In the genomic region with DNA sequence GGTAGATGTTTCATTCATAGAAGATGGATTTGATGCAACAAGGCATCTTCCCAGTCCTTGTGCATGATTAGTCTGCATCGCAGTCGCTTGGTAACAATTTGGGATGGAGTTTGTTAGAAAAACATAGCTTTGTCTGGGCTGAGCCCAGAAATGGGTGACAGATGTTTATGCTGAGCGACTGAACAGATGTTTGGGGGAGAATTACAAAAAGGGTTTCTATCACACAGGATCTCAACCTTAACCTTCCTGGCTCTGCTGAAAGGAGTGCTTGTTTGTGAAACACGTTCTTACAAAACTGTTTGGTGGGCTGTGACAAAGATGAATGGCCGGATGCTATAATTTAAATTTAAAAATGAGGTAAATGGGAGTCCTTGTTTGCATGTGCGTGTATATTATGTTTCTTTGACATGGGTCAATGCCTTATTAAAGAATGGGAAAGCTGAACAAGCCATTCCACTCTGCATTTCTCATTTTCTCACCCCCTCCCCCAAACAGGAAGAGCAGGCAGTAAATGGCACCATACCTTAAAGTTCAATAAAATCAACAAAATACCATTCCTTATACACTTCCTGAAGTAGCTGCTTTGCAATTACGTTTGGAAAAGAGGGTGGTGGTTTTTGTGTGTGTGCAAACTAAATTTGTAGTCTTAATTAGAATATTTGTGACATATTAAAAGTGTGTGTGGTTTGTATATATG, we compare ENCODE assay signal across 13 mouse cellular contexts. TPM values are rescaled to one million over a fixed set of nuclear protein-coding genes. Genes with fewer than 3 reads are reported as not detected.
A peak's percentile ranks its signal among the peaks of the same experiment; 100 is the strongest.
DNase-seq lines count a peak whose midpoint lies in the region; ATAC-seq lines count a peak whose summit lies in the region.
"Had no signal": no experiment of that assay in that cellular context is flagged by ENCODE, and none has a peak within 500 bp of the region (broad histone marks: within the 10 kb centered on the region; RNA-seq: fewer than 3 reads in every experiment).

No protein-coding gene starts in this region.

- H3K4me3 ChIP-seq in kidney, embryonic 15.5 days (replicated peaks) = no peak overlapping the region
- H3K4me3 ChIP-seq in forebrain, embryonic 16.5 days (replicated peaks; ENCODE audit: low read length) = no peak overlapping the region
- no peak overlapping the region for H3K4me3 ChIP-seq in limb, embryonic 11.5 days (ENCODE audit: low read depth, low read length)
- H3K4me3 ChIP-seq: intestine, embryonic 15.5 days had no signal

- peak; percentile 67 for ATAC-seq in kidney, embryonic 15.5 days (replicated peaks; ENCODE audit: low FRiP score)
- ATAC-seq in forebrain, embryonic 16.5 days = peak; percentile 36; the same call in 1 of the 2 replicates
- peak; percentile 81 for ATAC-seq in limb, embryonic 11.5 days (ENCODE audit: insufficient number of reproducible peaks, low FRiP score, low TSS enrichment, low read depth)
- ATAC-seq: activated CD4-positive, CD25-positive, alpha-beta regulatory T cell, adult 4 months; intestine, embryonic 15.5 days had no signal

- H3K9ac ChIP-seq in kidney, embryonic 15.5 days = no peak overlapping the region
- no peak overlapping the region for H3K9ac ChIP-seq in forebrain, embryonic 16.5 days (replicated peaks; ENCODE audit: low read depth, low read length)
- H3K9ac ChIP-seq in limb, embryonic 11.5 days (ENCODE audit: low read length) = no peak overlapping the region
- H3K9ac ChIP-seq: intestine, embryonic 15.5 days had no signal

- H3K27me3 ChIP-seq in kidney, embryonic 15.5 days = no peaks in the 10 kb centered on the region
- no peaks in the 10 kb centered on the region for H3K27me3 ChIP-seq in forebrain, embryonic 16.5 days (replicated peaks; ENCODE audit: control insufficient read depth, insufficient read depth, low read length)
- H3K27me3 ChIP-seq in limb, embryonic 11.5 days (ENCODE audit: control insufficient read depth, insufficient read depth, low read length) = no peaks in the 10 kb centered on the region
- H3K27me3 ChIP-seq: intestine, embryonic 15.5 days had no signal

- no peaks in the 10 kb centered on the region for H3K9me3 ChIP-seq in kidney, embryonic 15.5 days (replicated peaks)
- no peaks in the 10 kb centered on the region for H3K9me3 ChIP-seq in forebrain, embryonic 16.5 days (ENCODE audit: control insufficient read depth, low read length)
- H3K9me3 ChIP-seq in limb, embryonic 11.5 days (ENCODE audit: control insufficient read depth, low read length) = no peaks in the 10 kb centered on the region
- H3K9me3 ChIP-seq: intestine, embryonic 15.5 days had no signal

- H3K36me3 ChIP-seq in kidney, embryonic 15.5 days = no peaks in the 10 kb centered on the region
- no peaks in the 10 kb centered on the region for H3K36me3 ChIP-seq in forebrain, embryonic 16.5 days (ENCODE audit: control insufficient read depth, insufficient read depth)
- no peaks in the 10 kb centered on the region for H3K36me3 ChIP-seq in limb, embryonic 11.5 days (ENCODE audit: control insufficient read depth, insufficient read depth, low read length)
- H3K36me3 ChIP-seq: intestine, embryonic 15.5 days had no signal

- WGBS in kidney, embryonic 15.5 days = 20% methylated on average over 7 of the region's 7 CpGs
- whole genome bisulfite sequencing in forebrain, embryonic 16.5 days = 35% methylated on average over 7 of the region's 7 CpGs
- WGBS in limb, embryonic 11.5 days = 22% methylated on average over 7 of the region's 7 CpGs

- no peak for DNase-seq in kidney, adult 18-20 months
- peak; percentile 69 for DNase-seq in embryo, embryonic 10 days (ENCODE audit: low spot score)
- DNase-seq in limb, embryonic 11.5 days (ENCODE audit: low spot score) = peak; percentile 63
- no peak for DNase-seq in left cerebral cortex, postnatal 14 days (ENCODE audit: low spot score in 2 of 2)
- no peak for DNase-seq in adrenal gland, postnatal 4 days (ENCODE audit: low spot score in 2 of 2)
- DNase-seq in gastrocnemius, postnatal 14 days = no peak
- DNase-seq: cerebellum, adult 8-10 months; lung, postnatal 36 days; thymus, postnatal 4 days had no signal

- intact Hi-C loops in left cerebral cortex, postnatal 14 days (cut with DNase I) = no loop called here
- intact Hi-C loops in gastrocnemius, postnatal 14 days (cut with DNase I; ENCODE audit: low total_unique reads) = no loop called here

- H3K27ac ChIP-seq in kidney, embryonic 15.5 days = peak overlapping the region; percentile 45
- H3K27ac ChIP-seq in forebrain, embryonic 16.5 days (ENCODE audit: low read length) = no peak overlapping the region; the same call in 1 of the 2 replicates
- peak overlapping the region; percentile 32 for H3K27ac ChIP-seq in limb, embryonic 11.5 days (replicated peaks; ENCODE audit: low read depth, low read length)
- H3K27ac ChIP-seq: intestine, embryonic 15.5 days had no signal

- H3K4me1 ChIP-seq in kidney, embryonic 15.5 days = peaks cover 13% of the 10 kb centered on the region
- H3K4me1 ChIP-seq in forebrain, embryonic 16.5 days (replicated peaks; ENCODE audit: control insufficient read depth, insufficient read depth, low read length) = peaks cover 3% of the 10 kb centered on the region; the same call in 1 of the 2 replicates
- peaks cover 5% of the 10 kb centered on the region for H3K4me1 ChIP-seq in limb, embryonic 11.5 days (ENCODE audit: control insufficient read depth, insufficient read depth, low read length)
- H3K4me1 ChIP-seq: intestine, embryonic 15.5 days had no signal

- no peak overlapping the region for H3K4me2 ChIP-seq in kidney, embryonic 15.5 days
- no peak overlapping the region for H3K4me2 ChIP-seq in forebrain, embryonic 16.5 days (ENCODE audit: low read length)
- H3K4me2 ChIP-seq in limb, embryonic 11.5 days (ENCODE audit: low read depth, severe bottlenecking) = no peak overlapping the region
- H3K4me2 ChIP-seq: intestine, embryonic 15.5 days had no signal

RNA-seq across cellular contexts. Expression of gene Fzd4, which starts 52.4 kb away (rescaled TPM):
- 27.1 and 27.5 TPM in 2 replicates for polyA plus RNA-seq in kidney, embryonic 15.5 days (2015; fragmentation: Nextera tagmentation; extraction: Ambion mirVana)
- polyA plus RNA-seq in forebrain, embryonic 16.5 days (2015; fragmentation: Nextera tagmentation; extraction: Ambion mirVana) = 1.6 and 2.1 TPM in 2 replicates
- polyA plus RNA-seq in limb, embryonic 11.5 days (2014; fragmentation: Nextera tagmentation; extraction: Ambion mirVana) = 9.4 and 11.0 TPM in 2 replicates
- total RNA-seq in left cerebral cortex, postnatal 14 days (2021) = 10 to 100 TPM in 1 of 2 experiments, 1 to 10 TPM in 1; 6.4 to 10.2 TPM
- total RNA-seq in adrenal gland, postnatal 4 days (2021) = 10 to 100 TPM; 44.2 to 47.6 TPM
- 10 to 100 TPM; 28.6 to 37.6 TPM for total RNA-seq in gastrocnemius, postnatal 14 days (2021)
- polyA plus RNA-seq: activated CD4-positive, CD25-positive, alpha-beta regulatory T cell, adult 4 months had no signal

RNA-seq across cellular contexts. Expression of gene Tmem135, which starts 52.5 kb away (rescaled TPM):
- polyA plus RNA-seq in kidney, embryonic 15.5 days (2015; fragmentation: Nextera tagmentation; extraction: Ambion mirVana) = 33.7 and 34.0 TPM in 2 replicates
- polyA plus RNA-seq in forebrain, embryonic 16.5 days (2015; fragmentation: Nextera tagmentation; extraction: Ambion mirVana) = 25.7 and 27.5 TPM in 2 replicates
- 17.7 and 18.3 TPM in 2 replicates for polyA plus RNA-seq in limb, embryonic 11.5 days (2014; fragmentation: Nextera tagmentation; extraction: Ambion mirVana)
- 10 to 100 TPM; 62.6 to 69.4 TPM for total RNA-seq in left cerebral cortex, postnatal 14 days (2021)
- 10 to 100 TPM; 82.0 to 87.5 TPM for total RNA-seq in adrenal gland, postnatal 4 days (2021)
- 10 to 100 TPM; 20.0 to 21.1 TPM for total RNA-seq in gastrocnemius, postnatal 14 days (2021)

Comparison
In these comparisons a context has a peak if more than half of its experiments do, and no peak if none do; other contexts are left out.
1. DNase-seq: peak in embryo, embryonic 10 days (single experiment) and limb, embryonic 11.5 days (single experiment); none in kidney, adult 18-20 months (single experiment), left cerebral cortex, postnatal 14 days (0 of 2), adrenal gland, postnatal 4 days (0 of 2) and gastrocnemius, postnatal 14 days (single experiment).
2. Peak in every context shown above with its lines, with median percentiles within 50 percentile points of each other: ATAC-seq.